Mouse (Mus musculus) thymus, postnatal 4 days (tissue): ENCODE data around the gene Col17a1.

Experiments used
- DNase-seq: peaks from one replicate; pipeline ENCODE4 v3.0.0; 2021

Col17a1 gene

GRCm38 (mm10) chr19:47691994-47692393 lies at the start of gene Col17a1:
Gene Col17a1 (minus strand): TSS chr19:47692094.
- no peak for DNase-seq

GRCm38 (mm10) chr19:47731931-47732330 lies 40.0 kb upstream of the Col17a1 start:
- peak; percentile 82 for DNase-seq

GRCm38 (mm10) chr19:47731071-47731881 lies 39.4 kb upstream of the Col17a1 start, which contains the start of gene Sfr1:
Gene Sfr1 (plus strand): TSS chr19:47731682.
- DNase-seq, result peak; percentile 99

- peak; percentile 69 for DNase-seq
Measured at GRCm38 (mm10) chr19:47730691-47731070, 38.8 kb upstream of the Col17a1 start.

- no peak for DNase-seq
Measured at GRCm38 (mm10) chr19:47725643-47726140, 33.8 kb upstream of the Col17a1 start.

GRCm38 (mm10) chr19:47724903-47725302 lies 33.0 kb upstream of the Col17a1 start:
- DNase-seq, result no peak

- DNase-seq, result no peak
Measured at GRCm38 (mm10) chr19:47722471-47722870, 30.6 kb upstream of the Col17a1 start.

- no peak for DNase-seq
Measured at GRCm38 (mm10) chr19:47719147-47719546, 27.3 kb upstream of the Col17a1 start.

GRCm38 (mm10) chr19:47716144-47716543 lies 24.2 kb upstream of the Col17a1 start:
- DNase-seq, result no peak

- no peak for DNase-seq
Measured at GRCm38 (mm10) chr19:47713457-47713856, 21.6 kb upstream of the Col17a1 start.

GRCm38 (mm10) chr19:47710376-47710775 lies 18.5 kb upstream of the Col17a1 start:
- DNase-seq, result no peak

GRCm38 (mm10) chr19:47705772-47706309 lies 13.9 kb upstream of the Col17a1 start:
- no peak for DNase-seq

GRCm38 (mm10) chr19:47705080-47705771 lies 13.3 kb upstream of the Col17a1 start:
- no peak for DNase-seq

- no peak for DNase-seq
Measured at GRCm38 (mm10) chr19:47700509-47700908, 8.6 kb upstream of the Col17a1 start.

GRCm38 (mm10) chr19:47699743-47700142 lies 7.8 kb upstream of the Col17a1 start:
- no peak for DNase-seq

GRCm38 (mm10) chr19:47698266-47698665 lies 6.4 kb upstream of the Col17a1 start:
- DNase-seq, result no peak

- no peak for DNase-seq
Measured at GRCm38 (mm10) chr19:47697067-47697466, 5.2 kb upstream of the Col17a1 start.

GRCm38 (mm10) chr19:47696411-47696810 lies 4.5 kb upstream of the Col17a1 start:
- no peak for DNase-seq

- no peak for DNase-seq
Measured at GRCm38 (mm10) chr19:47695725-47696124, 3.8 kb upstream of the Col17a1 start.

GRCm38 (mm10) chr19:47689592-47689991 lies 2.3 kb downstream of the Col17a1 start:
- DNase-seq, result no peak

- DNase-seq, result no peak
Measured at GRCm38 (mm10) chr19:47678675-47679074, 13.2 kb downstream of the Col17a1 start.

- peak; percentile 80 for DNase-seq
Measured at GRCm38 (mm10) chr19:47674419-47674818, 17.5 kb downstream of the Col17a1 start.

GRCm38 (mm10) chr19:47668399-47668798 lies 23.5 kb downstream of the Col17a1 start:
- no peak for DNase-seq

- DNase-seq, result no peak
Measured at GRCm38 (mm10) chr19:47667601-47668000, 24.3 kb downstream of the Col17a1 start.
